Mouse (Mus musculus) heart, adult 8-10 months (tissue): Measurements from ENCODE around the gene Rcvrn. TPM values are rescaled to one million over a fixed set of nuclear protein-coding genes. Genes with fewer than 3 reads are reported as not detected.

ENCODE experiments used
- total RNA-seq, 4 experiments: library from RNA; stranded (reverse); gene quantifications; 2 replicates each; pipeline ENCODE4 v1.2.4; 2022

Rcvrn gene
- total RNA-seq, 4 experiments from 2014 or later, result not detected

Other genes with a start within 250 kb of the Rcvrn start
- 10 to 100 TPM in 1 of 4 experiments, 1 to 10 TPM in 3; 7.8 to 10.3 (median 8.3) TPM for gene Gas7, start 239.9 kb upstream of the Rcvrn start, total RNA-seq
- gene Glp2r, start 75.8 kb downstream of the Rcvrn start, total RNA-seq, result not detected
- gene Gsg1l2, start 79.3 kb downstream of the Rcvrn start, total RNA-seq, result not detected
- gene Dhrs7c, start 102.9 kb downstream of the Rcvrn start, total RNA-seq, result 100 to 1,000 TPM; 193 to 248 (median 231) TPM
- 1 to 10 TPM; 1.0 to 2.0 (median 1.4) TPM for gene Usp43, start 226.8 kb downstream of the Rcvrn start, total RNA-seq